Mouse (Mus musculus): ENCODE results near the gene Lhx3.
A peak's percentile ranks its signal among the peaks of the same experiment; 100 is the strongest.

The Lhx3 gene

DNA sequence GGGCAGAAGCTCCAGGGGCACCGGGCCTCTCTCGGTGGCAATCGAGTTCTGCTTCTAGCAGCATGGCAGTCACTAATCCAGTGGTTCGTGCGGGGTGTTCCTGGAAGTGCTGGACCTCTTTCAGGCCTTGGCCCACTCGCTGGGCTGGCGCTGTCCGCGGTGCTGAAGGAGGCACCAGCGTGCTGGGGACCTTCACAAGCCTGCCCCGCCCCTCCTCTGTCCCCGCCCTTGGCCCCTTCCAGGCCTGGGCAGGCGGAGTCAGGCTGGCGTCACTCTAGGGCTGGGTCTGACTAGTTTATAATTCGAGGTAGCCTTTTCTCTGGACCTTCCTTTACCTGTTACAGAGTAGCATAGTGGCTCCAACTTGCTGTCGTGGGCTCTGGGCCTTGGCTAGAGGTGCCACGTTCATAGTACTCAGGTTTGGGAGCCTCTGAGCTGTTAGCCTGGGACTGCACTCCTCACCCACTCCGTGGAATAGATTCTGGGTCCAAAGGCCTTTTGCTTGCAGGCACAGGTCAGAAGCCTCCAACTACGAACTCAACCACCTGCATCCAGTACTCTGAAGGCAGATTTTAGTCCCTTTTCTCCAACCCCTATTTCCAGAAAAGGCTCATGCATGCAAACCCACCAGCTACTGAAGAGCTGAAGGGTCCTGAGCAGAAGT lies at the start of gene Lhx3:
TSS of gene Lhx3 (minus strand) at position 164 of the 664 bp plus-strand sequence.
- peak; percentile 82 for DNase-seq (ENCODE audit: low read depth)

DNA sequence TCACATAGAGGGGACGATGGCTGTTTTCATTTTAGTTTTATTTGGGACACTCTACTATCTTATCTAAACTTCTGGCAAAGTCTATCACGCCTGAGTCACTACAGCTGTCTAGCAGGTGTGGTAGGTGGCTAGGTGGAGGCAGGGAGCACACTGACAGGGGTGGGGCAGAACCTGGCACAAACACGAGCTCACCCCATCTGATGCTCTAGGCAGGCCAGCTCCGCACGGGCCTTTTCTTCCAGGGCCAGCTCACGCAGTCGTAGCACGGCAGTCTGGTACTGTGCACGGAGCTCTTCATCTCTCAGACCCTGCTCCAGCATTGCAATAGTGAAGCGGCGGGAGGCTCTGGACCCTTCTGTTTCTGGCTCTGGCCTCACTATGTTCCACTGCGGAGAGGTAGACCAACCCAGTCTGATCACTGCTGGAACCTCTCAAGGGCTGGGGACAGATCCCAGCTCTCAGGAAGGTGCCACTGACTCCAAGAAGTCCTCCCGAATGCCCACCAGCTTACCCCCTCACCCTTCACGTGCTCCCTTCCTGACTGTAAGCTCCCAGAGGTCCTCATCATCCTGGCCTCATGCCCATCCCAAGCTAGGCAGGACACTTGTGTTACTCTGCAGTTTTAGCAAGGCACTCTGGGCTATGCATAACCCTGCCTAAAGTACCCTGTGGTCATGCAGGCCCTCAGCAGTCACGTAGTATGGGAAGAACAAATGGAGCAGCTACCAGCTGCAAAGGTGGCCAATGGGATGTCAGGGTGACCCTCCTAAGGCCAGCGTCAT lies 49.4 kb upstream of the Lhx3 start:
- DNase-seq (ENCODE audit: low read depth), result no peak

- no peak for DNase-seq (ENCODE audit: low read depth)
Observed at GRCm38 (mm10) chr2:26254816-26255215, 46.7 kb upstream of the Lhx3 start.

GRCm38 (mm10) chr2:26252514-26253206 lies 44.6 kb upstream of the Lhx3 start:
- DNase-seq (ENCODE audit: low read depth), result no peak

- DNase-seq (ENCODE audit: low read depth), result no peak
Observed at GRCm38 (mm10) chr2:26247531-26247930, 39.4 kb upstream of the Lhx3 start.

GRCm38 (mm10) chr2:26240841-26241240 lies 32.8 kb upstream of the Lhx3 start:
- DNase-seq (ENCODE audit: low read depth), result no peak

DNA sequence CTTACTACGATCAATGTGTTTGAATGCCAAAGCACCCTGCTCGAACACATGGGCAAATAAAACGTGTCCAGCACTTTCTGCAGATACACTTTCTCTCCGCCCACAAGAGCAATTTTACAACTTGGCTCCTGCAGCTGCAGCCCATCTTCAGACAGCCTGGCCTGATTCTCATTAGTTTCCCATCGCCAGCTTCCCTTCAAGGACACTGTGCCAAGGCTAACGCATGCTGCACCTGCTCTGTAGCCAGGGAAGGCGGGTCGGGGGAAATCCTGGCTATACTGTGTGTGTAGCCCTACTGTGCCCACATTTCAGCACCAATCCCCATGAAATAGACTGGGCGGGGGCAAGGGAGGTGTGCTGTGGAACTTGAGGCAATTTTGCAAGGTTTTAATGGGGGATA lies 32.2 kb upstream of the Lhx3 start:
- no peak for DNase-seq (ENCODE audit: low read depth)

GRCm38 (mm10) chr2:26237290-26237782 lies 29.2 kb upstream of the Lhx3 start, which contains the start of gene Qsox2:
Gene Qsox2 (minus strand): TSS chr2:26237525.
- peak; percentile 81 for DNase-seq (ENCODE audit: low read depth)

- DNase-seq (ENCODE audit: low read depth), result no peak
Observed at GRCm38 (mm10) chr2:26236681-26237289, 28.7 kb upstream of the Lhx3 start.

DNA sequence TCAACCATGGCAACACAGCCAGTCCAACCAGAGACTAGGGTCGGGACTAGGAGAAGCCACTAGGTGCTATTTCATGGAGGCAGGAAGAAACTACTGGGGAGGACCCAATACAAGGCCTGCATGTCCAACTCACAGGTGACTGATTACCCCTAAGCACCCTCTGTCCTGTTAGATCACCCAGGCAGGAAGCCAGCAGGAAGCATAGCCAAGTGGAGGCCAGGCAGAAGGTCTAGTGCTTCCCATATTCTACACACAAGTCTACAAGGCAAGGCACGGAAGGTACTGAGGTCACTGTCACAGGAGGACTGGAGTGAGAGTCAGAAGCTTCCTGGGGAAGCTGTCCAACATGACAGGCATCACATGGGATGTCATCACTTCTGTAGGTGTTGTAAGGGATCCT lies 26.7 kb upstream of the Lhx3 start:
- DNase-seq (ENCODE audit: low read depth), result no peak

DNA sequence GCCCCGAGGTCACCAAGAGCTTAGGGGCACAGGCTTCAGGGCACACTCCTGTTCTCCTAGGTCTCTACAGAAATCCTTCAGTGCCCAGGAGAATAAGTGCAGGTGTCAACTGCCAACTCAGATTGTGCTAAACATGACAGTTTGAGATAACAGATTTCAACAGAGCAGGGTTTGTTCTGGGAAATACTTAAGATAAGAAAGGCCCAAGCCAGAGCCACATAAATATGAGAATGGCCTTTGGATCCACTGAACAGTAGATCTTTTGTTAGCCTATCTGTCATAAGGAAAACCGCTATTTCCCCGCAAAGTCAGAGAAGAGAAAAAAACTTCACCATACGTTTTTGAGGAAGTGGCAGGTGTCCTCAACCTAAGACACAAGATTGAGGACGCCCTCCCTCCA lies 26.2 kb upstream of the Lhx3 start:
- DNase-seq (ENCODE audit: low read depth), result no peak

GRCm38 (mm10) chr2:26231366-26231765 lies 23.3 kb upstream of the Lhx3 start:
- no peak for DNase-seq (ENCODE audit: low read depth)

DNA sequence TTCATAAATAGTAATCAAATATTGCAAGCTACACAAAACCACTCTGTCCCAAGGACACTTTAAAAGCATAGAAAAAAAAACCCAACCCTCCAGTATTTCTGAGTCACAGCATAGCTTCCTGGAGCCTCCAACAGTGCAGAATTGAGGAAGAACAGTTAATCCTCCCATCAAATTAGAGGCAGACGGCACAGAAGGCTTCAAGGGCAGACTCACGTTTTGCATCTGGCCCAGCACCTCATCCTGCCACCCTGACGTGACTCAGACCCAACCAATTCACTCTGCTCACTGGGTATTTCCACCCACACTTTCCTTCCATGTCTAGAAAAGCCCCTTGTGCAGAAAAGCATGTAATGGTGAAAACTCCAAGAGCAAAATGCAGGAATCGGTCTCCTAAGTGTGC lies 22.2 kb upstream of the Lhx3 start:
- DNase-seq (ENCODE audit: low read depth), result no peak

DNA sequence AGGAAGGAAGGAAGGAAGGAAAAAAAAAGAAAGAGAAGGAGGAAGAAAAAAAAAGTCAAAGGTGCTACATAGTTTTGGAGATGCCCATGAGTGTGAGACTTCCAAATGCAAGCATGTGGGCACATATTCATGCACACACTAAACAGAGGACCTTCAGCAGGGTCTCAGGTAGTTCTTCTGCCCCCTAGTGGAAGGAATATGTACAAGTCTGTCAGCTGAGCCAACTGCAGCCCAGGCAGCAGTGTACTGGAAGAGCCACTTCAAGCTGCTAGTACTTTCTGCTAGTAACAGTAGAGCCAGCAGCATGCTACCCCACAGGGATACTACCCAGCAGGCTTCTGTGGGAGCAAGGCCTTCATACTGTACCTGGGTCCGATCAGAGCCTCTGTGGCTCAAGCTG lies 19.7 kb upstream of the Lhx3 start:
- no peak for DNase-seq (ENCODE audit: low read depth)

- no peak for DNase-seq (ENCODE audit: low read depth)
Observed at GRCm38 (mm10) chr2:26225242-26225641, 17.2 kb upstream of the Lhx3 start.

DNA sequence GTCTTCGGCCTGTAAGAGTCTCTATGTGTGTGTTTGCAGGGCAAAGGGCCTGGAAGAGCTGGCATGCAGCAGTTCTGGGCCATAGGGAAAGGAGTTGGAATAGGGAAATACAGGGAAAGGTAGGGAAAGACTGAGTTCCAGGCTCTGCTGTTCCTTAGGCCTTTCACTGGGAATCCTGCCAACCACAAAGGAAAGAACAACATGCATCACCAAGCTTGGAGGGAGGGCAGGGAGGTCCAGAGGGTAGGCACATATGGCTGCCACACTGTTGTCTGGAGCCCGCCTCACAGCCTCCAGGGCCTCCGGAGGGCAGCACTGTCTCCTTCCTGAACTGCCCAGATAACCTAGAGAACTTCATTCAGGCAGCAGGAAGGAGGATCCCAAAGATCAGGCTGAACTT lies 15.9 kb upstream of the Lhx3 start:
- DNase-seq (ENCODE audit: low read depth), result no peak

DNA sequence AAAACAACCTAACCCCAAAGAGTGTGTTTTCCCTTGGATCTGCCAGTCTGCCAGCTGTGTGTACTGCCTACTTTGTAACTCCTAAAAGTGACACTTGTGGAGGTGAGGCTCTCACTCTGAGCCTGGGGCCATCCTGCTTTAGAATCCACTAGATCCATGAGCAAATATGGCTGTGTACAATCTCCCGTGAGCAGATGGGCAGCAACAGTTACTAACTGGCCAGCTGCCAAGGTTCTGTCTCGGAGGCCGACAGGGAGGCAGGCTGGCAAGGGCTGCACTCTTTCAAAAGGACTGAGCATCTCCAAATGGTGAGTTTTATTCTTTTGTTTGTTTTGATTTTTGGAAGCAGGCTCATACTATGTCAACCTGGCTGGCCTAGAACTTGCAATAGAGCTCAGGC lies 6.4 kb upstream of the Lhx3 start:
- no peak for DNase-seq (ENCODE audit: low read depth)

- no peak for DNase-seq (ENCODE audit: low read depth)
Observed at GRCm38 (mm10) chr2:26209566-26209965, 1.5 kb upstream of the Lhx3 start.

DNA sequence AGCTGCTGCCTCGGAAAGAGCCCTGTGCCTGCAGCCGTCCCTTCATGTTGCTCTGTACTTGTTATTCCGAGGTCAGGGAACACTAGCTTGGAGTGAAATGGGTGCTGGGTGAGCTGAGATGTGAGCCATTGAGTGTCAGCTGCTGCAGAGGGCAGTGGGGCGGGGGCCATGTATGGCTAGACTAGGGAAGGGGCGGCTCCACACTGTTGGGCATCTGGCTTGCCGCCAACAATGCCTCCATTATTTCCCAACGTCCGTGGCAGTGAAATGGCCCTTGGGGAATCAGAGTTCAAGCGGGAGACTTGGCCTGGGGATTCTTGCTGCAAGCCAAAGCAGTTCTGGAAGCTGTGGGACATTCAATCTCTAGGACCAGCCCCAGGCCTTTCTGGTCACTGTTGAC lies 530 bp downstream of the Lhx3 start:
- DNase-seq (ENCODE audit: low read depth), result no peak

DNA sequence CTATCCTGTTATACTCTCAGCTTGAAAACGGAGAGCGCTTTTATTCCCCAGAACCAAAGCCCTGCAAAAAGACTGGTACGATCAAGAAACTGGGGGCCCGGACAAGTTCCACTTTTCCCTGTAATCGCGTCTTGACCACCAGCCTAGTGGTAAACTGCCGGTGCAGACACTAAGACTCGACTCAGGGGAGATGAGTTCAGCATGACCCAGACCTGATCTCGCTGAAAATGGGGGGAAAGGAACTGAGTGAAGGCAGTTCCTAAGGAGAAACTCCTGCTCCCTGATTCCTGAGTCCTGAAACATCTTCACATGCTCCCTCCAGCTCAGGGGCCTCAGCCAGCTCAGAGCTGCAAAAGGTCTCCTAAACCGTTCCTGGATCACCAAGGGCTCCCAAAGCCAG lies 2.3 kb downstream of the Lhx3 start:
- no peak for DNase-seq (ENCODE audit: low read depth)

GRCm38 (mm10) chr2:26205126-26205525 lies 3.0 kb downstream of the Lhx3 start:
- peak; percentile 45 for DNase-seq (ENCODE audit: low read depth)

DNA sequence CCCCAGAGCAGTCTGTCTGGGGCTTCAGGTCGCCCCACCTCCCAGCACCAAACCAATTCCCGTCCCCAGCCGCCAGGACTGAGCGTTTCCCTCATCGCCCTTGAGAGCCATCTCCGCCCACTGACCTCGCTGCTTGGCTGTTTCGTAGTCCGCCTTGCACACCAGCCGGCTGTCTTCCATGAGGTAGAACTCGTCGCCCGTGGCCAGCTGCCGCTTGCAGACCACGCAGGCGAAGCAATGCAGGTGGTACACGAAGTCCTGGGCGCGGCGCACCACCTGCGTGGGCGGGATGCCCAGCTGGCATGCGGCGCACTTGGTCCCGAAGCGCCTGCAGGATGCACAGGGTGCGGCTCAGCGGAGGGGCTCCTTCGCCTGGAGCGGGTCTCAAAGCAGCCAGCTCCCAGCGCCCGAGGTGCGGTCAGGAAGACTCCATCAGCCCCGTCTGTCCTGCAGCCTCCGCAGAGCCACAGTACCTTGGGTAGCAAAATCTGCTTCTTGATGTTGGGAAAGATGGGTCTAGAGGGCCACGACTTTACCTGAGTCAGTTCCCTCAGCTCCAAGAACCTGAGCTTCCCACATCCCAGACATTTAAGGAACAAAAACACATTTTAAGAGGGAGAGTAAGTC lies 5.1 kb downstream of the Lhx3 start:
- no peak for DNase-seq (ENCODE audit: low read depth)
